Mouse (Mus musculus) left cerebral cortex, postnatal 36 days (tissue): ENCODE data around the gene Kat2b. TPM values are rescaled to one million over a fixed set of nuclear protein-coding genes. Genes with fewer than 3 reads are reported as not detected.
"Not testable (repeated sequence)": the region's sequence is repeated elsewhere in the genome, so short reads cannot be mapped to it uniquely, and the experiment has no call there.

Experiments used
- DNase-seq, 2 experiments: peaks; one replicate each; pipeline ENCODE4 v3.0.0; 2021 to 2022; ENCODE audit warnings: low spot score in 2 of 2, mixed read lengths in 1 of 2
- intact Hi-C: fragments of 180-260 bp; cut with DNase I; formaldehyde crosslinking; loops from one replicate; pipeline ENCODE4 v1.15.1; 2025
- total RNA-seq, 2 experiments: library from RNA; stranded (reverse); gene quantifications; 2 replicates each; pipeline ENCODE4 v1.2.3; 2021

The Kat2b gene
- total RNA-seq, 2 experiments from 2014 or later = 10.5 to 16.1 TPM

GRCm38 (mm10) chr17:53655959-53656358 lies 89.3 kb downstream of the Kat2b start:
- intact Hi-C loops = no loop called here
- DNase-seq = no peak

- intact Hi-C loops = no loop called here
- no peak for DNase-seq
These were observed 89.8 kb downstream of the Kat2b start for GRCm38 (mm10) chr17:53656369-53656860.

- DNase-seq, intact Hi-C loops: not testable (repeated sequence)
These were observed 90.7 kb downstream of the Kat2b start for GRCm38 (mm10) chr17:53657391-53657790.

- intact Hi-C loops = no loop called here
- DNase-seq = no peak
These were observed 92.0 kb downstream of the Kat2b start for GRCm38 (mm10) chr17:53658668-53659067.

- intact Hi-C loops = no loop called here
- DNase-seq = no peak
These were observed 92.6 kb downstream of the Kat2b start for GRCm38 (mm10) chr17:53659230-53659629.

GRCm38 (mm10) chr17:53659738-53660137 lies 93.1 kb downstream of the Kat2b start:
- intact Hi-C loops = no loop called here
- DNase-seq = peak in 1 of 2 experiments; percentile 20

GRCm38 (mm10) chr17:53661056-53661840 lies 94.6 kb downstream of the Kat2b start:
- intact Hi-C loops = no loop called here

GRCm38 (mm10) chr17:53664267-53664666 lies 97.6 kb downstream of the Kat2b start:
- intact Hi-C loops = no loop called here

More at GRCm38 (mm10) chr17:53661056-53661840, 94.6 kb downstream of the Kat2b start:
- DNase-seq = no peak

GRCm38 (mm10) chr17:53664703-53665382 lies 98.2 kb downstream of the Kat2b start:
- intact Hi-C loops = no loop called here
- DNase-seq = no peak

More at GRCm38 (mm10) chr17:53664267-53664666, 97.6 kb downstream of the Kat2b start:
- no peak for DNase-seq

- DNase-seq = no peak
- intact Hi-C loops = no loop called here
These were observed 103.8 kb downstream of the Kat2b start for GRCm38 (mm10) chr17:53670453-53670852.

GRCm38 (mm10) chr17:53678716-53679115 lies 112.1 kb downstream of the Kat2b start:
- intact Hi-C loops = loop anchor here (1.0 kb wide), 1 partner anchor 91 kb away; no protein-coding TSS in a partner anchor
- peak; percentile 10 to 36 for DNase-seq

- DNase-seq = no peak
- intact Hi-C loops = loop anchor here (10.0 kb wide), 1 partner anchor 146 kb away; no protein-coding TSS in a partner anchor
These were observed 121.7 kb downstream of the Kat2b start for GRCm38 (mm10) chr17:53688321-53688720.

GRCm38 (mm10) chr17:53688877-53689802 lies 122.5 kb downstream of the Kat2b start, which contains the start of gene Sgo1:
Gene Sgo1 (minus strand): TSS chr17:53689333.
- DNase-seq = peak; percentile 95 to 96
- intact Hi-C loops = loop anchor here (10.0 kb wide), 1 partner anchor 146 kb away; no protein-coding TSS in a partner anchor

GRCm38 (mm10) chr17:53689946-53690345 lies 123.3 kb downstream of the Kat2b start:
- intact Hi-C loops = loop anchor here (5.0 to 10.0 kb wide), 2 partner anchors 145 to 213 kb away; partner anchors contain the start of gene Rab5a
- DNase-seq = no peak

- DNase-seq = no peak
- intact Hi-C loops = loop anchor here (5.0 kb wide), 1 partner anchor 217 kb away; the partner anchor contains the start of gene Rab5a
These were observed 127.4 kb downstream of the Kat2b start for GRCm38 (mm10) chr17:53694039-53694438.

- DNase-seq, intact Hi-C loops: not testable (repeated sequence)
These were observed 130.9 kb downstream of the Kat2b start for GRCm38 (mm10) chr17:53697521-53697920.

GRCm38 (mm10) chr17:53714453-53714852 lies 147.8 kb downstream of the Kat2b start:
- intact Hi-C loops = no loop called here
- no peak for DNase-seq

- DNase-seq, intact Hi-C loops: not testable (repeated sequence)
These were observed 148.5 kb downstream of the Kat2b start for GRCm38 (mm10) chr17:53715161-53715560.

- DNase-seq = no peak
- intact Hi-C loops = no loop called here
These were observed 151.8 kb downstream of the Kat2b start for GRCm38 (mm10) chr17:53718474-53718873.
